Mouse (Mus musculus) neural tube, embryonic 13.5 days (tissue): ENCODE data around the gene Atg9b. TPM values are rescaled to one million over a fixed set of nuclear protein-coding genes. Genes with fewer than 3 reads are reported as not detected.

Source experiments
- ATAC-seq: fragments of 200-750 bp; cut with Nextera tagmentation; 2 replicates; pipeline ENCODE4 v1.8.0; 2017; ENCODE audit warnings: low read depth, mild to moderate bottlenecking, moderate TSS enrichment, moderate library complexity
- H3K27ac ChIP-seq: fragments of 300-500 bp; sonication (generic); replicated peaks from 2 replicates; pipeline ENCODE4 v1.5.1; 2015; ENCODE audit warnings: moderate library complexity, mild to moderate bottlenecking, inconsistent platforms
- H3K27me3 ChIP-seq: fragments of 300-500 bp; sonication (generic); 2 replicates; pipeline ENCODE4 v1.6.1; 2015; ENCODE audit warnings: mild to moderate bottlenecking, inconsistent platforms
- H3K36me3 ChIP-seq: fragments of 300-500 bp; sonication (generic); 2 replicates; pipeline ENCODE4 v1.6.1; 2015; ENCODE audit warnings: mild to moderate bottlenecking, inconsistent platforms
- H3K4me1 ChIP-seq: fragments of 300-500 bp; sonication (generic); replicated peaks from 2 replicates; pipeline ENCODE4 v1.6.1; 2015; ENCODE audit warnings: inconsistent platforms
- H3K4me2 ChIP-seq: fragments of 300-500 bp; sonication (generic); 2 replicates; pipeline ENCODE4 v1.6.1; 2015; ENCODE audit warnings: inconsistent platforms, mild to moderate bottlenecking, moderate library complexity
- H3K4me3 ChIP-seq: fragments of 300-500 bp; sonication (generic); 2 replicates; pipeline ENCODE4 v1.5.1; 2015; ENCODE audit warnings: mild to moderate bottlenecking, inconsistent platforms
- H3K9ac ChIP-seq: fragments of 300-500 bp; sonication (generic); 2 replicates; pipeline ENCODE4 v1.6.1; 2015; ENCODE audit warnings: moderate library complexity, mild to moderate bottlenecking, inconsistent platforms
- H3K9me3 ChIP-seq: fragments of 300-500 bp; sonication (generic); 2 replicates; pipeline ENCODE4 v1.6.1; 2016; ENCODE audit warnings: inconsistent platforms
- WGBS: fragments of 180-500 bp; shearing (Covaris S2); methylation state at CpG from one replicate; pipeline ENCODE4 v1.1.7; 2015; 5-methylcytosine and 5-hydroxymethylcytosine counted together
- polyA plus RNA-seq: library from polyadenylated mRNA; unstranded; fragments of >200 nt; fragmentation: Nextera tagmentation; extraction: Ambion mirVana; gene quantifications from 2 replicates; pipeline ENCODE4 v1.2.1, GENCODE M21; 2015

Atg9b gene
- polyA plus RNA-seq, 1 experiment from 2014 or later = 1.1 TPM

GRCm38 (mm10) chr5:24423129-24424003 is 31.4 kb upstream of the Atg9b start, which contains the start of the genes Cdk5 and Slc4a2:
Cdk5 (minus strand) TSS chr5:24423530.
Slc4a2 (plus strand) TSS chr5:24423837.
- peak within 1 kb of the TSS; percentile 89 for H3K9ac ChIP-seq
- peak within 1 kb of the TSS; percentile 64 for H3K4me3 ChIP-seq

GRCm38 (mm10) chr5:24420381-24420780 is 28.4 kb upstream of the Atg9b start:
- 89% methylated on average over 9 of the region's 9 CpGs for WGBS
- no peak for ATAC-seq

More at GRCm38 (mm10) chr5:24423129-24424003, 31.4 kb upstream of the Atg9b start, which contains the start of the genes Cdk5 and Slc4a2:
- peak within 1 kb of the TSS; percentile 85 for H3K4me2 ChIP-seq
- H3K4me1 ChIP-seq = peaks cover 60% of the 10 kb centered on the region
- H3K27me3 ChIP-seq = peaks cover 15% of the 10 kb centered on the region; the same call in 1 of the 2 replicates
- under 1% methylated on average over 46 of the region's 46 CpGs for WGBS
- peaks cover 30% of the 10 kb centered on the region for H3K36me3 ChIP-seq
- ATAC-seq = peak; percentile 95
- H3K9me3 ChIP-seq = no peaks in the 10 kb centered on the region
- peak within 1 kb of the TSS; percentile 92 for H3K27ac ChIP-seq

GRCm38 (mm10) chr5:24417587-24417986 is 25.6 kb upstream of the Atg9b start:
- Histone ChIP-seq H3K27me3 (no peaks in the 10 kb centered on the region), H3K4me1 (peaks cover 32% of the 10 kb centered on the region), H3K27ac (no peak overlapping the region), H3K4me3 (no peak overlapping the region), H3K9me3 (no peaks in the 10 kb centered on the region), H3K9ac (no peak overlapping the region), H3K36me3 (peaks cover 37% of the 10 kb centered on the region), H3K4me2 (no peak overlapping the region)
- WGBS = 91% methylated on average over 10 of the region's 10 CpGs
- ATAC-seq = no peak

More at GRCm38 (mm10) chr5:24420381-24420780, 28.4 kb upstream of the Atg9b start:
- Histone ChIP-seq H3K4me1 (peaks cover 42% of the 10 kb centered on the region), H3K4me3 (no peak overlapping the region), H3K9me3 (no peaks in the 10 kb centered on the region), H3K27me3 (no peaks in the 10 kb centered on the region), H3K36me3 (peaks cover 37% of the 10 kb centered on the region), H3K9ac (no peak overlapping the region), H3K27ac (no peak overlapping the region), H3K4me2 (no peak overlapping the region)

GRCm38 (mm10) chr5:24416222-24416736 is 24.3 kb upstream of the Atg9b start:
- H3K36me3 ChIP-seq = peaks cover 36% of the 10 kb centered on the region
- H3K27ac ChIP-seq = no peak overlapping the region
- H3K4me3 ChIP-seq = no peak overlapping the region
- H3K9ac ChIP-seq = 0 out of 2 replicates have a peak overlapping the region, but pooled peaks have one; percentile 34
- 4% methylated on average over 21 of the region's 21 CpGs for WGBS
- ATAC-seq = peak; percentile 74
- peak overlapping the region; percentile 26 for H3K4me2 ChIP-seq
- no peaks in the 10 kb centered on the region for H3K27me3 ChIP-seq
- H3K4me1 ChIP-seq = peaks cover 21% of the 10 kb centered on the region
- no peaks in the 10 kb centered on the region for H3K9me3 ChIP-seq

- no peak overlapping the region for H3K4me3 ChIP-seq
- no peak overlapping the region for H3K9ac ChIP-seq
- no peak overlapping the region for H3K27ac ChIP-seq
- H3K9me3 ChIP-seq = no peaks in the 10 kb centered on the region
- 83% methylated on average over 13 of the region's 13 CpGs for WGBS
- no peak overlapping the region for H3K4me2 ChIP-seq
- no peak for ATAC-seq
- H3K27me3 ChIP-seq = no peaks in the 10 kb centered on the region
- peaks cover 21% of the 10 kb centered on the region for H3K4me1 ChIP-seq
- H3K36me3 ChIP-seq = peaks cover 16% of the 10 kb centered on the region
Observed at GRCm38 (mm10) chr5:24413938-24414337, 22.0 kb upstream of the Atg9b start.

- H3K4me3 ChIP-seq = no peak within 1 kb of the TSS
- ATAC-seq = no peak
- 0 out of 2 replicates have a peak within 1 kb of the TSS, but pooled peaks have one; percentile 42 for H3K27ac ChIP-seq
- H3K4me1 ChIP-seq = peaks cover 21% of the 10 kb centered on the region
- H3K9ac ChIP-seq = no peak within 1 kb of the TSS
- H3K4me2 ChIP-seq = no peak within 1 kb of the TSS
- WGBS = 56% methylated on average over 11 of the region's 11 CpGs
- no peaks in the 10 kb centered on the region for H3K27me3 ChIP-seq
- H3K36me3 ChIP-seq = peaks cover 15% of the 10 kb centered on the region
- H3K9me3 ChIP-seq = no peaks in the 10 kb centered on the region
Observed at GRCm38 (mm10) chr5:24413042-24413693, 21.2 kb upstream of the Atg9b start, which contains the start of gene Asic3. Asic3 (plus strand) TSS chr5:24413392.

- H3K9ac ChIP-seq = no peak overlapping the region
- 95% methylated on average over 2 of the region's 2 CpGs for WGBS
- H3K36me3 ChIP-seq = peaks cover 20% of the 10 kb centered on the region
- no peak for ATAC-seq
- H3K27me3 ChIP-seq = no peaks in the 10 kb centered on the region
- H3K9me3 ChIP-seq = no peaks in the 10 kb centered on the region
- H3K4me1 ChIP-seq = peaks cover 21% of the 10 kb centered on the region
- H3K4me2 ChIP-seq = no peak overlapping the region
- H3K27ac ChIP-seq = no peak overlapping the region
- H3K4me3 ChIP-seq = no peak overlapping the region
Observed at GRCm38 (mm10) chr5:24412063-24412462, 20.1 kb upstream of the Atg9b start.

GRCm38 (mm10) chr5:24409466-24409865 is 17.5 kb upstream of the Atg9b start:
- H3K4me2 ChIP-seq = no peak overlapping the region
- no peak overlapping the region for H3K4me3 ChIP-seq
- peaks cover 9% of the 10 kb centered on the region; the same call in 1 of the 2 replicates for H3K4me1 ChIP-seq
- no peaks in the 10 kb centered on the region for H3K27me3 ChIP-seq
- H3K36me3 ChIP-seq = peaks cover 41% of the 10 kb centered on the region
- ATAC-seq = no peak
- H3K9ac ChIP-seq = no peak overlapping the region
- no peaks in the 10 kb centered on the region for H3K9me3 ChIP-seq
- 78% methylated on average over 2 of the region's 2 CpGs for WGBS
- H3K27ac ChIP-seq = no peak overlapping the region

GRCm38 (mm10) chr5:24408651-24409050 is 16.7 kb upstream of the Atg9b start:
- no peak overlapping the region for H3K9ac ChIP-seq

GRCm38 (mm10) chr5:24405389-24405876 is 13.5 kb upstream of the Atg9b start:
- no peak for ATAC-seq
- H3K27me3 ChIP-seq = no peaks in the 10 kb centered on the region
- H3K9me3 ChIP-seq = no peaks in the 10 kb centered on the region
- H3K9ac ChIP-seq = no peak overlapping the region
- peaks cover 7% of the 10 kb centered on the region; the same call in 1 of the 2 replicates for H3K4me1 ChIP-seq
- H3K27ac ChIP-seq = no peak overlapping the region
- H3K36me3 ChIP-seq = peaks cover 79% of the 10 kb centered on the region
- H3K4me3 ChIP-seq = no peak overlapping the region
- no peak overlapping the region for H3K4me2 ChIP-seq
- WGBS = 66% methylated on average over 3 of the region's 3 CpGs

More at GRCm38 (mm10) chr5:24408651-24409050, 16.7 kb upstream of the Atg9b start:
- Histone ChIP-seq H3K4me1 (peaks cover 9% of the 10 kb centered on the region; the same call in 1 of the 2 replicates), H3K4me3 (no peak overlapping the region), H3K4me2 (no peak overlapping the region), H3K27ac (no peak overlapping the region), H3K36me3 (peaks cover 48% of the 10 kb centered on the region), H3K27me3 (no peaks in the 10 kb centered on the region), H3K9me3 (no peaks in the 10 kb centered on the region)
- ATAC-seq = no peak
- 93% methylated on average over 13 of the region's 13 CpGs for WGBS

GRCm38 (mm10) chr5:24404594-24405360 is 12.8 kb upstream of the Atg9b start:
- Histone ChIP-seq H3K4me3 (no peak overlapping the region), H3K27ac (no peak overlapping the region), H3K27me3 (no peaks in the 10 kb centered on the region), H3K9ac (no peak overlapping the region), H3K9me3 (no peaks in the 10 kb centered on the region), H3K36me3 (peaks cover 85% of the 10 kb centered on the region), H3K4me2 (no peak overlapping the region), H3K4me1 (peaks cover 7% of the 10 kb centered on the region; the same call in 1 of the 2 replicates)
- no peak for ATAC-seq
- WGBS = 78% methylated on average over 6 of the region's 6 CpGs
